Mouse (Mus musculus) cerebellum, adult 2 months (tissue): ENCODE data around the gene Npas3.

ENCODE experiments used
- CTCF ChIP-seq: fragments of 200-500 bp; IDR thresholded peaks from 2 replicates; pipeline ENCODE4 v1.5.1; 2011; ENCODE audit warnings: low read depth, mild to moderate bottlenecking, control low read depth, low read length, moderate library complexity, borderline replicate concordance; ENCODE audit not compliant: insufficient read depth
- POLR2A ChIP-seq: fragments of 200-500 bp; IDR thresholded peaks from 2 replicates; pipeline ENCODE4 v1.6.1; 2011; ENCODE audit warnings: low read length, control low read depth, borderline replicate concordance; ENCODE audit not compliant: insufficient read depth

GRCm38 (mm10) chr12:53365751-53366150, 117.3 kb downstream of the Npas3 start:
- no peak for TF ChIP-seq CTCF
- no peak for TF ChIP-seq POLR2A
